In genomic region chr19:46503351-46504084, GRCm38 (mm10) we compare ENCODE assay signal across 8 mouse cellular contexts. TPM values are rescaled to one million over a fixed set of nuclear protein-coding genes. Genes with fewer than 3 reads are reported as not detected.
DNase-seq lines count a peak whose midpoint lies in the region; ATAC-seq and TF ChIP-seq lines count a peak whose summit lies in the region.

No protein-coding gene starts in this region.

- no peaks in the 10 kb centered on the region for H3K27me3 ChIP-seq in cerebellum, adult 2 months (ENCODE audit: control insufficient read depth, insufficient read depth, low read length)
- no peaks in the 10 kb centered on the region for H3K27me3 ChIP-seq in forebrain, embryonic 12.5 days
- no peaks in the 10 kb centered on the region for H3K27me3 ChIP-seq in limb, embryonic 12.5 days
- no peaks in the 10 kb centered on the region for H3K27me3 ChIP-seq in midbrain, embryonic 12.5 days
- H3K27me3 ChIP-seq in splenic B cell, adult 2 months (ENCODE audit: control insufficient read depth, insufficient read depth, low read length, poor library complexity, severe bottlenecking), result no peaks in the 10 kb centered on the region

- H3K27ac ChIP-seq in cerebellum, adult 2 months (ENCODE audit: insufficient read depth, low read length), result peak overlapping the region; percentile 99
- H3K27ac ChIP-seq in forebrain, embryonic 12.5 days, result peak overlapping the region; percentile 100
- H3K27ac ChIP-seq in limb, embryonic 12.5 days, result peak overlapping the region; percentile 98
- peak overlapping the region; percentile 100 for H3K27ac ChIP-seq in midbrain, embryonic 12.5 days (replicated peaks)

- no peaks in the 10 kb centered on the region for H3K9me3 ChIP-seq in forebrain, embryonic 12.5 days
- no peaks in the 10 kb centered on the region for H3K9me3 ChIP-seq in limb, embryonic 12.5 days
- no peaks in the 10 kb centered on the region for H3K9me3 ChIP-seq in midbrain, embryonic 12.5 days

- peak overlapping the region; percentile 100 for H3K9ac ChIP-seq in forebrain, embryonic 12.5 days
- H3K9ac ChIP-seq in limb, embryonic 12.5 days (replicated peaks), result peak overlapping the region; percentile 83
- peak overlapping the region; percentile 99 for H3K9ac ChIP-seq in midbrain, embryonic 12.5 days (replicated peaks)

- peak overlapping the region; percentile 97 for H3K4me2 ChIP-seq in forebrain, embryonic 12.5 days
- peak overlapping the region; percentile 99 for H3K4me2 ChIP-seq in limb, embryonic 12.5 days
- peak overlapping the region; percentile 94 for H3K4me2 ChIP-seq in midbrain, embryonic 12.5 days (replicated peaks)

- DNase-seq in cerebellum, adult 2 months, result peak in 1 of 2 experiments; percentile 60
- DNase-seq in adrenal gland, postnatal 14 days, result peak; percentile 86
- DNase-seq in splenic B cell, adult 2 months (ENCODE audit: low read depth, low spot score), result peak; percentile 79

- peaks cover 20% of the 10 kb centered on the region for H3K4me1 ChIP-seq in cerebellum, adult 2 months (ENCODE audit: control insufficient read depth, insufficient read depth, low read length)
- peaks cover 48% of the 10 kb centered on the region for H3K4me1 ChIP-seq in forebrain, embryonic 12.5 days
- peaks cover 62% of the 10 kb centered on the region for H3K4me1 ChIP-seq in limb, embryonic 12.5 days (replicated peaks)
- peaks cover 50% of the 10 kb centered on the region for H3K4me1 ChIP-seq in midbrain, embryonic 12.5 days

- peak overlapping the region; percentile 61 for H3K4me3 ChIP-seq in cerebellum, adult 2 months (replicated peaks; ENCODE audit: insufficient read depth, low read depth, low read length)
- peak overlapping the region; percentile 98 for H3K4me3 ChIP-seq in forebrain, embryonic 12.5 days (replicated peaks)
- H3K4me3 ChIP-seq in limb, embryonic 12.5 days (replicated peaks), result peak overlapping the region; percentile 88
- H3K4me3 ChIP-seq in midbrain, embryonic 12.5 days, result peak overlapping the region; percentile 66

- no peak; the same call in 1 of the 2 replicates for TF ChIP-seq POLR2A in cerebellum, adult 2 months (IDR thresholded peaks at IDR 0.05; ENCODE audit: borderline replicate concordance, insufficient read depth, low read length)

- WGBS in cerebellum, adult 2 months, result 1% methylated on average over 21 of the region's 21 CpGs
- under 1% methylated on average over 21 of the region's 21 CpGs for WGBS in forebrain, embryonic 12.5 days
- WGBS in limb, embryonic 12.5 days, result under 1% methylated on average over 21 of the region's 21 CpGs
- 0% methylated on average over 21 of the region's 21 CpGs for WGBS in midbrain, embryonic 12.5 days

- no peak for ATAC-seq in cerebellum, adult (ENCODE audit: insufficient number of reproducible peaks, low FRiP score, low TSS enrichment)
- no peak for ATAC-seq in forebrain, embryonic 12.5 days (ENCODE audit: low FRiP score)
- peak; percentile 39 to 64 for ATAC-seq in hematopoietic stem cell, adult 5-6 weeks (replicated peaks in 1 of 2; ENCODE audit: insufficient read depth in 1 of 2, low FRiP score in 2 of 2, low TSS enrichment in 1 of 2, low read depth in 1 of 2, poor library complexity in 2 of 2, severe bottlenecking in 2 of 2)
- 0 out of 2 replicates have a peak, but pooled peaks have one; percentile 8 for ATAC-seq in limb, embryonic 12.5 days (ENCODE audit: insufficient number of reproducible peaks, insufficient read depth, low FRiP score, low TSS enrichment, low read depth)
- no peak for ATAC-seq in midbrain, embryonic 12.5 days (ENCODE audit: low FRiP score, low read depth)

- no peak for TF ChIP-seq CTCF in cerebellum, adult 2 months (IDR thresholded peaks at IDR 0.05; ENCODE audit: borderline replicate concordance, insufficient read depth, low read depth, low read length)

- H3K36me3 ChIP-seq in forebrain, embryonic 12.5 days (replicated peaks), result peaks cover 36% of the 10 kb centered on the region
- peaks cover 33% of the 10 kb centered on the region for H3K36me3 ChIP-seq in limb, embryonic 12.5 days
- H3K36me3 ChIP-seq in midbrain, embryonic 12.5 days, result peaks cover 33% of the 10 kb centered on the region
- H3K36me3 ChIP-seq in splenic B cell, adult 2 months (ENCODE audit: control insufficient read depth, insufficient read depth, low read length, poor library complexity, severe bottlenecking), result peaks cover 6% of the 10 kb centered on the region

RNA-seq across cellular contexts. Expression of gene Trim8, which starts 2.0 kb away (rescaled TPM):
- 40.3 and 43.4 TPM in 2 replicates for polyA plus RNA-seq in cerebellum, adult 2 months (2012; rRNA removed)
- total RNA-seq in adrenal gland, postnatal 14 days (2021), result 39.3 and 44.9 TPM in 2 replicates
- polyA plus RNA-seq in forebrain, embryonic 12.5 days (2016; fragmentation: Nextera tagmentation; extraction: Ambion mirVana), result 33.9 and 35.1 TPM in 2 replicates
- total RNA-seq in hematopoietic stem cell, adult 5-6 weeks (2017), result 18.0 and 21.6 TPM in 2 replicates
- 17.3 and 21.5 TPM in 2 replicates for polyA plus RNA-seq in limb, embryonic 12.5 days (2016; fragmentation: Nextera tagmentation; extraction: Ambion mirVana)
- 38.5 and 53.9 TPM in 2 replicates for polyA plus RNA-seq in midbrain, embryonic 12.5 days (2016; fragmentation: Nextera tagmentation; extraction: Ambion mirVana)

Comparison
In these comparisons a context has a peak if more than half of its experiments do, and no peak if none do; other contexts are left out.
1. ATAC-seq: peak in hematopoietic stem cell, adult 5-6 weeks (2 of 2) and limb, embryonic 12.5 days (single experiment); none in cerebellum, adult (single experiment), forebrain, embryonic 12.5 days (single experiment) and midbrain, embryonic 12.5 days (single experiment).
2. Peak in every context shown above with its lines, with median percentiles within 50 percentile points of each other: H3K27ac ChIP-seq, H3K4me3 ChIP-seq, H3K4me2 ChIP-seq and H3K9ac ChIP-seq.